Mouse (Mus musculus): ENCODE data around the gene Selenoo.

Gene Selenoo

GRCm38 (mm10) chr15:89148496-89149270 is 59.8 kb downstream of the Selenoo start:
- no peak for DNase-seq (ENCODE audit: low read depth, low spot score)

DNA sequence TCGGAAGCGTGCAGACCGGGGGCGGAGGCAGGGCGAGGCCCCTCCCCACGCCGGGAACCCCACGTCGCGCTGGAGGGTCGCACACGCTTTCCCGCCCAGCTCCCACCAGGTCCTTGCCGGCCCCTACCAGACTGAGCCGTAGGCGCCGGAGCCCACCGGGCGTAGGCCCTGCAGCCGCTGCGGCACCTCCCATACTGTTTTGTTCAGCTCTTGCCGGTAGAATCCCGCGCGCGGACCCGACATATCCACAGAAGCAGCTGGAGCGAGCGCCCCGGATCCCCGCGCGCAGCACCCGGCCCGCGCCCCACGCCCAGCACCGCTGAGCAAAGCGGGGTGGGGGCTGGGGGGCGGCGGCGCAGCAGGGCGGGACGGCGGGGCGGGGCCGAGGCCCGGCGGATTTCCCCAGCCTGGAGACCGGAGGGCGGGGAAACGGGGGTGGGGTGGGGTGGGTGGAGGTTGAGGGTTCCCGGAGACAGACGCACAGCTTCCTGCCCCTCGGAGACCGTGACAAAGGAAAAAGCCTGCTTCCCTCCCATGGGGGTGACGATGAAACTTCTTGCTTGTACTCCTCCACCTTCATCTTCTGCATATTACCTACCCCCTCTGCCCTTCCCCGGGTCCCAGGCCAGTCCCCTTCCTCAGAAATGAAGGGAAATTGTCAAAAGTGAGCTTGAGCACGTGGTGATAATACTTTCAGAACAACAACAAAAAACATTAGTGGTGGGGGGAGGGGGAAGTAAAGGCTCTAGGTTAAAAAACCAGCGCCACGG is 60.6 kb downstream of the Selenoo start, which contains the start of gene Mapk11:
Mapk11 (minus strand) TSS at position 358 of the 770 bp plus-strand sequence.
- DNase-seq (ENCODE audit: low read depth, low spot score): no peak
